Mouse (Mus musculus) neural tube, embryonic 14.5 days (tissue): ENCODE measurements around the gene Plg. TPM values are rescaled to one million over a fixed set of nuclear protein-coding genes. Genes with fewer than 3 reads are reported as not detected.
A peak's percentile ranks its signal among the peaks of the same experiment; 100 is the strongest.

ENCODE experiments used
- ATAC-seq: fragments of 200-750 bp; cut with Nextera tagmentation; 2 replicates; pipeline ENCODE4 v1.8.0; 2017; ENCODE audit warnings: low read depth, mild to moderate bottlenecking, moderate TSS enrichment, moderate library complexity
- H3K27ac ChIP-seq: fragments of 300-500 bp; sonication (generic); 2 replicates; pipeline ENCODE4 v1.5.1; 2014; ENCODE audit warnings: low read depth, mild to moderate bottlenecking, control low read depth, low read length, moderate library complexity, mixed read lengths
- H3K27me3 ChIP-seq: fragments of 300-500 bp; sonication (generic); 2 replicates; pipeline ENCODE4 v1.6.1; 2014; ENCODE audit warnings: low read length; ENCODE audit not compliant: control insufficient read depth, insufficient read depth
- H3K36me3 ChIP-seq: fragments of 300-500 bp; sonication (generic); 2 replicates; pipeline ENCODE4 v1.6.1; 2014; ENCODE audit warnings: low read length, mixed read lengths; ENCODE audit not compliant: control insufficient read depth, insufficient read depth
- H3K4me1 ChIP-seq: fragments of 300-500 bp; sonication (generic); 2 replicates; pipeline ENCODE4 v1.6.1; 2014; ENCODE audit warnings: low read length; ENCODE audit not compliant: control insufficient read depth, insufficient read depth
- H3K4me2 ChIP-seq: fragments of 300-500 bp; sonication (generic); 2 replicates; pipeline ENCODE4 v1.6.1; 2014; ENCODE audit warnings: mild to moderate bottlenecking, low read depth, low read length, control low read depth
- H3K4me3 ChIP-seq: fragments of 300-500 bp; sonication (generic); 2 replicates; pipeline ENCODE4 v1.5.1; 2014; ENCODE audit warnings: low read depth, low read length, control low read depth, mixed read lengths
- H3K9ac ChIP-seq: fragments of 300-500 bp; sonication (generic); replicated peaks from 2 replicates; pipeline ENCODE4 v1.6.1; 2014; ENCODE audit warnings: low read depth, mild to moderate bottlenecking, control low read depth, low read length, mixed read lengths
- H3K9me3 ChIP-seq: fragments of 300-500 bp; sonication (generic); 2 replicates; pipeline ENCODE4 v1.6.1; 2016; ENCODE audit warnings: low read length; ENCODE audit not compliant: control insufficient read depth
- WGBS: fragments of 180-500 bp; shearing (Covaris S2); extraction: QIAGEN DNeasy Blood & Tissue Kit; methylation state at CpG from one replicate; pipeline ENCODE4 v1.1.7; 2014; 5-methylcytosine and 5-hydroxymethylcytosine counted together
- polyA plus RNA-seq: library from polyadenylated mRNA; unstranded; fragments of >200 nt; fragmentation: Nextera tagmentation; extraction: Ambion mirVana; gene quantifications from 2 replicates; pipeline ENCODE4 v1.2.1, GENCODE M21; 2014

Plg gene
- polyA plus RNA-seq, 1 experiment from 2014 or later: 0.09 TPM

DNA sequence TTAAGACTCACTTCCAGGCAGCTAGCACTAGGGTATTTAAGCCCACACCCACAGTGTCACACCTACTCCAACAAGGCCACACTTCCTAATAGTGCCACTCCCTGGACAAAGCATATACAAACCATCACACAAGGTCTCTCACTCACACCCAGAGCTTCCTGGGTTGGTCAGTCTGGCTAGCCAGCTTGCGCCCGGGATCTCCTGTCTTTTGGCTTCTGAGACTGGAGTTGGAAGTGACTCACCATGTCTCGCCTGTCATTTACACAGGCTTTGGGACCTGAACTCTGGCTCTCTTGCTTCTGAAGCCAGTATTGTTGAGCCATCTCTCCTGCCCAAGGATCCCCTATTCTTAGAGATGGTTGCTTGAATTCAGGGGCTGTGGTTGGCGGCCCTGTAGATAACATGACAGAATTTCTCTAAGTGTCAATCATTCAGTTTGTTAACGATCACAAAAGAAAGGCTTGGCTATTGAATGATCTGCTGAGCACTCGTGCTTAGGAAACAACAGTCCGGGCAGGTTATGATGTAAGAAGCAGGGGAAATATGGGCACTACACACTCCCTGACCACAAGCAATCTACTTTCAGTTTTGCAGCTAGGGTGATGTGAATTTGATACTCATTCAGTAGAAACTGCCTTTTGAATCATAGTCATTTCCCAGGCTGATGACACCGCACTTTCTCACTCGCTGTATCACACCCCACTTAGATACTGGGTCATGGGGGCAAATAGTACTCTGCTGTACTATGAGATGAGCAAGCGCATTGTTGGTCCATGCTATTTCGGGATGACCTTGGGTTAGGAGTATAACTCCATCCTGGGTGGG is 14.6 kb upstream of the Plg start:
- no peaks in the 10 kb centered on the region for H3K9me3 ChIP-seq
- ATAC-seq: no peak
- no peak overlapping the region for H3K4me3 ChIP-seq
- H3K27ac ChIP-seq: no peak overlapping the region
- no peaks in the 10 kb centered on the region for H3K4me1 ChIP-seq
- H3K4me2 ChIP-seq: no peak overlapping the region
- H3K27me3 ChIP-seq: no peaks in the 10 kb centered on the region
- H3K9ac ChIP-seq: no peak overlapping the region
- no peaks in the 10 kb centered on the region for H3K36me3 ChIP-seq
- WGBS: 87% methylated on average over 11 of the region's 11 CpGs

DNA sequence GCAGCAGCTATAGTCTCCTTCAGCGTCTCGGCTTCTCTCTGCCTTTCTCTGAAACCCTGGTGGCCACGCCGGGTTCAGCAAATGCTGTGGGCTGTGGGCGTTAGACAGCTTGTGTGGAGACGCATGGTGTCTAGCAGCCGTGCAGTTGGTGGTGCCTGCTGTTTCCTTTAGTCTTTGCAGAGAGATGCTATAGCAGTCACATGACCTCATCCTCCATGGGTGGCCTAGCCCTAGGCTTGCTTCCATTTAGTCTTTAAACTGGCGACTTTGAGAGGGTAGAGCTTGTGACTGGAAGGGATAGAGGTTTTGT is 14.0 kb upstream of the Plg start:
- ATAC-seq: no peak
- H3K4me2 ChIP-seq: no peak overlapping the region
- no peak overlapping the region for H3K4me3 ChIP-seq
- H3K9ac ChIP-seq: no peak overlapping the region
- no peaks in the 10 kb centered on the region for H3K27me3 ChIP-seq
- WGBS: 48% methylated on average over 8 of the region's 8 CpGs
- H3K9me3 ChIP-seq: no peaks in the 10 kb centered on the region
- no peaks in the 10 kb centered on the region for H3K4me1 ChIP-seq
- no peak overlapping the region for H3K27ac ChIP-seq
- no peaks in the 10 kb centered on the region for H3K36me3 ChIP-seq

DNA sequence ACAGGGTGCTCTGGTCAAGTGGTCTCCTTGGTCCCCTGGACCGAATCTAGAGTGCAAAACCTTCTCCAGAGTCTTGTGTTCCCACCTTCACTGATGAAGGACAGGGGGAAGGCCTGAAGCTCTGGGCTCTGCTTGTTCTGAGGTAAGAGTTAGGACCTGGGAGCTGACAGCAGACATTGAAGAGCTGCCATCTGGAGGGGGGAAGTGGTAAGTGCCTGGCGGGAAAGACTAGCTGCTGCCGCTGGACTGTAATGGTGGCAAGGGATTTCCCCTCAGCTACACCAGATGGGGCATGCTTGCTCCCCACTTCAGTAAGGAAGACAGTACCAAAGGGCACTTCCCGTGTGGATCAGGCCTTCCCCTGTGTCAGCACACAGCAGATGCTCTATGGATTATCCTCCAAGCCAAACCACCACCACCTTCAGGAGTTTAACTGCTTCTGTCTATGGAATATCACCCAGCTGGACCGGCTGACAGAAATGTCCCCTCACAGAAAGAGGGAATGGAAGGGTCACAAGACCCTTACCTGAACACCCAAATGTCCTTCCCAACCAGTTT is 11.0 kb upstream of the Plg start:
- Histone ChIP-seq H3K36me3 (no peaks in the 10 kb centered on the region), H3K4me1 (no peaks in the 10 kb centered on the region), H3K4me3 (no peak overlapping the region), H3K27ac (no peak overlapping the region), H3K27me3 (no peaks in the 10 kb centered on the region), H3K9ac (no peak overlapping the region), H3K4me2 (no peak overlapping the region), H3K9me3 (no peaks in the 10 kb centered on the region)
- ATAC-seq: peak; percentile 71; the same call in 1 of the 2 replicates
- 35% methylated on average over 5 of the region's 5 CpGs for WGBS

DNA sequence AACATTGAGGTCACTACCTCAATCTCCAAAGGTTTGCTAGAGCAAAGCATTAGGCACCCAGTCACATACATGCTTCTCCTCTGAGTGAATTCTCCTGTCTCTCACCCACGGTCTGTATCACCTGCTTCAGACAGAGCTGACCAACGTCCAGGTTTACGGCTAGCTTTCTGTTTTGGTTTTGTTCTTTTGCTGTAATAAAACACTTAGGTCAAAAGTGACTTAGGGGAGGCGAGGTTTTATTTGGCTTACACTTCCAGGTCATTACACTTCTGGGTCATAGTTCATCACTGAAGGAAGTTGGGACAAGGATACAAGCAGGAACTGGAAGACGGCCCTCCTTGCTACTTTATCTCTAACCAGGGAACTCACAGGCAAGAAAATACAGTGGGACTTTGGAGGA is 9.0 kb upstream of the Plg start:
- Histone ChIP-seq H3K27ac (no peak overlapping the region), H3K4me1 (no peaks in the 10 kb centered on the region), H3K36me3 (no peaks in the 10 kb centered on the region), H3K9ac (no peak overlapping the region), H3K4me3 (no peak overlapping the region), H3K27me3 (no peaks in the 10 kb centered on the region), H3K9me3 (no peaks in the 10 kb centered on the region), H3K4me2 (no peak overlapping the region)
- 33% methylated on average over 5 of the region's 5 CpGs for WGBS
- ATAC-seq: no peak

DNA sequence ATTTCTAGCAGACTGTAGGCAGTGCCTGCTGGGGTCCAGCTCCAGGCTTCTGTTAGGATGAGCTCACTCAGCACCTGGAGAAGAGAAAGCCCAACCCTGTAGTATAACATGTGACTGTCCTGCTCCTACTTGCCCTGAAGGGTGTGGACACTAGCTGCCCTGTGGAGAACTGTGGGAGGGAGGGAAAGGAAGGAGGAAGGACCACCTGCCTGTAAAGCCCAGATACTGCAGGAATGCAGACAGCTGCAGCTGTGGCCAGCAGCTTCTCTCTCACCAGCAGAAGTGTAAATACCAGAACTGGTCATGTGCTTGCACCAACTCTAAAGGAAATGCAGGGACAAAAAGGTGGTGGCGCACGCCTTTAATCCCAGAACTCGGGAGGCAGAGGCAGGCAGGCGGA is 8.1 kb upstream of the Plg start:
- H3K27ac ChIP-seq: no peak overlapping the region
- ATAC-seq: no peak
- H3K4me3 ChIP-seq: no peak overlapping the region
- no peak overlapping the region for H3K9ac ChIP-seq
- H3K27me3 ChIP-seq: no peaks in the 10 kb centered on the region
- H3K4me2 ChIP-seq: no peak overlapping the region
- 89% methylated on average over 4 of the region's 4 CpGs for WGBS
- no peaks in the 10 kb centered on the region for H3K4me1 ChIP-seq
- H3K9me3 ChIP-seq: no peaks in the 10 kb centered on the region
- H3K36me3 ChIP-seq: no peaks in the 10 kb centered on the region

DNA sequence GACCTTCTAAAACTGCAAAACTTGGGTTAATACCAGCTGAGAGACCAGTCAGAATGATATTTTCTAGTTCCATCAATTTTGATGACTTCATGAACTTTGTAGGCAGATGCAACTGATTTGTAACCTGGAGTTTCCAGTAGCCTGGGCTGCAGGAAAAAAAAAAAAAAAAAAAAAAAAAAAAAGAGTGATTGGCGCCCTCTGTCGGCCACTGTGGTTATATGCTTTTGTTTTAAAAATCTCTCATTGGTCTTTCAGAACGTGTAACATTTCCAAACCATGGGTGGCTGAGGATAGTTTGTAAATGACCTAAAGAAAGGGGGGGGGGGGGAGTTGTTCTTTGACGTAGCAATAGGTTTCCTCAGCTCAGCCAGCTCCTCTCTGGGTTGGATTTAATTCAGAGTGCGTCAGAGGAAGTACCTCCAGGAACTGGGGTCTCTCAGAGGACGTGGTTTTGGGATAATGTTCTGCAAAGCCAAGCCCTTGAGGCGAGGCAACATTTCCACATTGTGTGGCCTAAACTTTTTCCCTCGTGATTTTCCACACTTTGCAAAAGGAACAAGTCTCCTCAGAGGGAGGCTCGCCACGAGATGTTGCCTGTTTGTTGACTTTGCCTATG is 7.0 kb upstream of the Plg start:
- no peak for ATAC-seq
- H3K4me1 ChIP-seq: no peaks in the 10 kb centered on the region

DNA sequence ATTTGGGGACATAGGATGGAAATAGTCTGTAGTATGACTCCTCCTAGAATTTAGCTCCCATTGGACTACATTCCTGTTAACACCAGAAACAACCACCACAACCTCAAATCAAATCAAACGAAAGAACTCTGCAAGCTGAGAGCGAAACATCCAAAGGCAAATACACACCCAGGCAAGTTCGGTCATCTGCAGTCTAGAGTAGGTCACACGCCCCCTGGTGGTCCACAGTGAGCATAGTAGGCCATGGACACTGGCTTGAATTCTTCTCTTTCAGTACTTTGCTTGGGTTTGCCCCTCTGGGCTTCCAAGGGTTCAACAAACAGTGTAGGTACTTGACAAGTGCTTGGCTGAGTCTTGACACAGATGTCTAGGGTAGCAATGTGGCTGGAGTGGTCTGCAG is 6.4 kb upstream of the Plg start:
- Histone ChIP-seq H3K27ac (no peak overlapping the region), H3K4me3 (no peak overlapping the region), H3K4me2 (peak overlapping the region; percentile 26; the same call in 1 of the 2 replicates), H3K27me3 (no peaks in the 10 kb centered on the region), H3K9ac (no peak overlapping the region), H3K36me3 (no peaks in the 10 kb centered on the region), H3K4me1 (no peaks in the 10 kb centered on the region), H3K9me3 (no peaks in the 10 kb centered on the region)
- WGBS: 20% methylated on average over 4 of the region's 4 CpGs
- ATAC-seq: peak; percentile 55; the same call in 1 of the 2 replicates

More for the DNA sequence above, 7.0 kb upstream of the Plg start:
- H3K9me3 ChIP-seq: no peaks in the 10 kb centered on the region
- no peak overlapping the region for H3K9ac ChIP-seq
- H3K27ac ChIP-seq: no peak overlapping the region
- no peaks in the 10 kb centered on the region for H3K36me3 ChIP-seq
- WGBS: 38% methylated on average over 10 of the region's 10 CpGs
- no peak overlapping the region for H3K4me3 ChIP-seq
- H3K27me3 ChIP-seq: no peaks in the 10 kb centered on the region
- peak overlapping the region; percentile 26 for H3K4me2 ChIP-seq

DNA sequence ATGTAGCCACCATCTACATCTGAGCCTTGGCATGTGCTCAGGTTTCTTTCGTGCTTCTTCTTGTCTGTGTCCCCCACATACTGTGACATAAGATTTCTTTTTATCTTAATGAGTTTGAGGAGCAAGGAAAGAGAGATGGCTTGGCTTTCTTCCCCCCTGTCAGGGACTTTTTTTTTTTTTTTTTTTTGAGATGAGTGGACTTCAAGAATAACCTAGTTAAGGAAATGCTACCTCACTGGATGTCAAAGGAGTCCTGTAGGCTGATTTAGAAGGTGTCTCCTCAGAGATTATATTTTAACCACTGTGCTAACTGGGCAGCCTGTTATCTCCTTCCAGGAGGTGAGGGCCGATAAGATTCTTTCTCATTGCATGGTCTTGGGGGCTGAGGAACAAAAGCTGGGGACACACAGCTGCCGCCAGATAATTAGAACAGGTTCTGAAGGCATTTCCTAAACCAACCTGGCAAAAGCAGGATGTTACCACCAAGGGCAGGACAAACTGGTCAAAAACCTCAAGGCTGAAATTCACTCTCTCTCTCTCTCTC is 4.7 kb upstream of the Plg start:
- H3K27ac ChIP-seq: no peak overlapping the region
- H3K9me3 ChIP-seq: no peaks in the 10 kb centered on the region
- no peaks in the 10 kb centered on the region for H3K4me1 ChIP-seq
- WGBS: 93% methylated on average over 3 of the region's 3 CpGs
- H3K27me3 ChIP-seq: no peaks in the 10 kb centered on the region
- no peak overlapping the region for H3K9ac ChIP-seq
- no peaks in the 10 kb centered on the region for H3K36me3 ChIP-seq
- no peak overlapping the region for H3K4me2 ChIP-seq
- no peak overlapping the region for H3K4me3 ChIP-seq
- no peak for ATAC-seq

DNA sequence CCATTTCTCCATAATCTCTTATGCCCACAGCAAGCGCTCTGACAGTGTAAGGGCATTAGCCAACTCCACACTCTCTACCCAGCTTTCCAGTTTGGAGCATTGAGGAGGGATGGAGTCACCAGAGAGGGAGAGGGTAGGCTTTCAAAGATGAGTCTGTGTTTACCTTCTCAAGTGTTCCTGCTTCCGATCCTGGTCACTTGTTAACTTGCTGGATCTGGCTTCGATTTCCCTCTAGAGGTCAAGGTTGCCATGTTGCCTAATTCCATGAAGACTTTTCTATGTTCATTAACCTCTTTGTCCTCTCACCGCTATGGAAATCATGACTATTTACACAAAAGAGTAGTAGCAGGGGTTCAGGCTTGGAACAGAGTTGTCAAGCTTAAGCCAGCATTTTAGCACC is 1.9 kb downstream of the Plg start:
- no peak overlapping the region for H3K9ac ChIP-seq
- H3K27ac ChIP-seq: no peak overlapping the region
- no peaks in the 10 kb centered on the region for H3K36me3 ChIP-seq
- ATAC-seq: no peak
- H3K4me3 ChIP-seq: no peak overlapping the region
- no peaks in the 10 kb centered on the region for H3K9me3 ChIP-seq
- WGBS: 92% methylated on average over 4 of the region's 4 CpGs
- no peaks in the 10 kb centered on the region for H3K4me1 ChIP-seq
- H3K4me2 ChIP-seq: no peak overlapping the region
- H3K27me3 ChIP-seq: no peaks in the 10 kb centered on the region
